In the genomic region with DNA sequence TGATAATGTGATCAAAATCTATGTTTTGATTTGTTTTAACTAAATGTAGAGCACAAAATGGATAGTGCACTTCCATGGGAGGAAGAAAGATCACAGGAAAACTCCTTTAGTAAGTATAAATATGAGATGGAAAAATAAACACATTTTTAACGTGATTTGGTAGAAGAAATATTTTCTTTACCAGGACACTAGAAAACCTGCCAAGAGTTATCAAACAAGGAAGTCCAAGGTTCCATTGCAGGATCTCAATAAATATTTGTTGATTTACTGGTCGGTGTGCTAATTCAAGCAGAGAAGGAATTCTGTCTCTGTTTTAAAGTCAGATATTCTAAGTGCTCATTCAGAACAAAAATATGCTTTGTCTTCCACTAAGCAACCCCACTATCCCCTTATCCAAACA, we compare ENCODE assay signal across 17 mouse cellular contexts.
"Had no signal": no experiment of that assay in that cellular context is flagged by ENCODE, and none has a peak within 500 bp of the region (broad histone marks: within the 10 kb centered on the region; RNA-seq: fewer than 3 reads in every experiment).

No protein-coding gene starts in this region.

- DNase-seq: lung, adult 2 months; lung, postnatal 14 days; lung, postnatal 36 days; right cerebral cortex, postnatal 14 days; thymus, adult 2 months; thymus, postnatal 25 days; thymus, postnatal 4 days had no signal

- H3K4me1 ChIP-seq: megakaryocyte, embryonic 14.5 days; midbrain, embryonic 13.5 days; midbrain, embryonic 15.5 days; neural tube, embryonic 12.5 days; stomach, embryonic 15.5 days had no signal

- H3K27me3 ChIP-seq: lung, embryonic 15.5 days; megakaryocyte, embryonic 14.5 days; midbrain, embryonic 13.5 days; midbrain, embryonic 15.5 days; neural tube, embryonic 12.5 days; stomach, embryonic 15.5 days had no signal

- ATAC-seq: lung, postnatal 0 days; midbrain, embryonic 13.5 days; midbrain, embryonic 15.5 days had no signal

- H3K4me2 ChIP-seq: lung, embryonic 15.5 days; midbrain, embryonic 11.5 days; midbrain, embryonic 13.5 days; midbrain, embryonic 15.5 days; neural tube, embryonic 12.5 days; stomach, embryonic 15.5 days had no signal

- H3K4me3 ChIP-seq: lung, embryonic 15.5 days; megakaryocyte, embryonic 14.5 days; midbrain, embryonic 13.5 days; midbrain, embryonic 15.5 days; neural tube, embryonic 12.5 days; stomach, embryonic 15.5 days had no signal

- H3K9me3 ChIP-seq: lung, embryonic 15.5 days; megakaryocyte, embryonic 14.5 days; midbrain, embryonic 13.5 days; midbrain, embryonic 15.5 days; neural tube, embryonic 12.5 days; stomach, embryonic 15.5 days had no signal

- H3K36me3 ChIP-seq: lung, embryonic 15.5 days; midbrain, embryonic 13.5 days; midbrain, embryonic 15.5 days; neural tube, embryonic 12.5 days; stomach, embryonic 15.5 days had no signal

- H3K27ac ChIP-seq: lung, embryonic 15.5 days; macrophage; midbrain, embryonic 13.5 days; midbrain, embryonic 15.5 days; neural tube, embryonic 12.5 days; stomach, embryonic 15.5 days; stomach, postnatal 0 days had no signal

- H3K9ac ChIP-seq: lung, embryonic 15.5 days; midbrain, embryonic 13.5 days; midbrain, embryonic 15.5 days; neural tube, embryonic 12.5 days; stomach, embryonic 15.5 days had no signal
